Mouse (Mus musculus) spleen, embryonic (tissue): ENCODE measurements around the gene Pard3b.

ENCODE experiments used
- CTCF ChIA-PET: fragments of 350-600 bp; sonication (Branson Sonifier 250); formaldehyde crosslinking; loops from one replicate; lab custom pipeline; 2022; lab: Charles Lee

Pard3b gene

DNA sequence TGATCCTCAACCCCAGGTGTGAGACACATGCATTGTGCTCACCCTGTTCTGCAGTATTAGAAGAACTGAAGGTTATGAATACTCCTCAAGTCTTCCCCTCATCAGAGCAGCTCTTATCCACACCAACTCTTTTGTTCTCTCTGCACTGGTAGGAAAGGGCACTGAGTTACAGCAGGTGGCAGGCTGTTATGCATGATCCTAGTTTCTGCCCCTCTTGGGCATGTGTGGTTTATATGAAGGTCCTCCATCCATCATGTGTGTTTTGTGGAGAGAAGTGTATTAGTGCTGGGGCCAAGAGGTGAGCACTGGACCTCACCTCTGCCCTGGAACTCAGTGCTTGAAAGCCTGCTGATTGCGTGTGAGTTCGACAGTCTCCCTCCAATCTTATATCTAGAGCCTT lies 994.3 kb downstream of the Pard3b start:
- CTCF ChIA-PET = no interaction called here

DNA sequence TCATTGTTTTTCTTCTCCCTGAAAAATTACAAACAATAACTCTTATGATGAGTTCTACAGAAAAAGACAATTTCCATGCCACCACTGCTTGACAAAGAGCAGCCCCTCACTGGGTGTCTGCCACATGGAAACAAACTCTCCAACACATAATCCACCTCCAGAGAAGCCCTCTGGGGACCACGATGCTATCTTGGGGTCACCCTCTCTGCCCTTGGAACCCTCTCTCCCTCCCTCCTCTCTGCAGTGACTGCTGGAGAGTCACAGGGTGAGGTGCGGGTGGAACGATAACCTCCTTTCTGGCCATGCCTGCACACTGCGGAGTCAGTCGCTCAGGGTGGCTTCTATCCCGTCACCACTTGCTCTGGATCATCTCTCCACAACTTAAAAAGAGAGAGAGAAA lies 996.6 kb downstream of the Pard3b start:
- CTCF ChIA-PET = no interaction called here

DNA sequence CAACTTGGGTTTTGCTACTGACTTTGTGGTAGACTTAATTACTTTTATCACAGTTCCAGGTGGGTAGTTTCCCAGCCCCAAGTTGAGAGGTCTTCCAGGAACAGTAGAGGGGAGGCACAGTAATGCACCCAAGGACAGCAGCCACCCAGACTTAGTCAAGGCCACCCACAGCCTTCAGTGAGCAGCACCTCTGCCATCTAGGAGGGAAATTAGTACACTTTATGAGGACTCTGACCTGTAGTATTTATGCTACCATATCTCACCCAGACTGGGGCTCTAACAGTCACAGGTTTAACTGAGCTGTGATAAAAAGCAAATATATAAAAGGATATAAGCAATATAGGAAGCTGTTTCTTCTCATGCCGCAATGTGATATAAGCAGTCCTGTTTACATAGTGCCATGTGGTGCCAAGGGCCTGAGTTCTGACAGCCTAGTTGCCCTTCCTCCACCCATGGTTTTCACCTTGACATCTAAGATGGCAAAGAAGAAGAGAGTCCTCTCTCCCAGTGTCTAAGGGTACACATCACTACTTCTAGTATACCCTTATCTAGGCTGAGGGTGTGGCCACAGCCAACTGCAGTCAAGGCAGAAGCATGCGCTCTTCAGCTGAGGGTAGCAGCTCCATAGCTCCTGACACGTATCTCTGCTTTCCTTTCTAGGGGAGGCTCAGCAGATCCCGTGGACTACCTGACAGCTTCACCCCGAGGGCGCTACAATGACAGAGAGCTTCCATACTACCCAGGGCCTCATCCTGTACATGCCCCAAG lies 998.5 kb downstream of the Pard3b start:
- CTCF ChIA-PET = no interaction called here

DNA sequence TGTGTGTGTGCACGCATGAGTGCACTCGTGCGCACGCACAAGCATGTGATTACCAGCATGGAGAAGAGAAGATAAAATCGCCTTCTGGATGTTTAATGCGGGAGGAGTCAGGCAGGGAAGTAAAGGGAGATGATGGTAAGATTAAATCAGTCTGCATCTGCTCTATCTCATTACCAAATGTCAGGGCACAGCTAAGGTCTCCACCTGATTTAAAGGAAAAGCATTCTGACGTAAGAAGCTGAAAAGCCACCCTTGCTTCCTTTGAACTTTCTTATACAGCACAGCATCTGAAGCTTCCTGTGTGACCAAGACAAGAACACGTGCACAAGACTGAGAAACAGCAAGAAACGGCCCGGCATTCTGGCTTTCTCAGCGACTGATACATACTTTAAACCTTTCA lies 1000.4 kb downstream of the Pard3b start:
- CTCF ChIA-PET = no interaction called here

DNA sequence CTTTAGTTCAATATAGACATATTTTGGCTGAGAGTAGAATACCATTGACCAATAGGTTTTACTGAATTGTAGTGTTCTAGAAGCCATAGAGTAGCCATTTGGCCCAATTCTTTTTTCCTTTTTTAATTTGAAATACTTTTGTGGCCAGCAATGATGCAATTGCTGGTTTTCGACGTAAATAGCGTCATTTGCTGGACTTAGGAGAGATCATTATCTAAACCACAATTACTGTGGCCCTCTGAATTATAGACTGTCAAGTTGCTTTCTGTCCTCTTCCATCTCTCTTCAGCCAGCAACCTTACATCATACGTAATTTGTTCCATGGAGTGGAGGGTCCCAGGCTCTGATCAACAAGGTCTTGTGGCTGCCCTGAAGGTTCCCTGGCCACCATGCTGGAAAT lies 1000.8 kb downstream of the Pard3b start:
- CTCF ChIA-PET = no interaction called here

DNA sequence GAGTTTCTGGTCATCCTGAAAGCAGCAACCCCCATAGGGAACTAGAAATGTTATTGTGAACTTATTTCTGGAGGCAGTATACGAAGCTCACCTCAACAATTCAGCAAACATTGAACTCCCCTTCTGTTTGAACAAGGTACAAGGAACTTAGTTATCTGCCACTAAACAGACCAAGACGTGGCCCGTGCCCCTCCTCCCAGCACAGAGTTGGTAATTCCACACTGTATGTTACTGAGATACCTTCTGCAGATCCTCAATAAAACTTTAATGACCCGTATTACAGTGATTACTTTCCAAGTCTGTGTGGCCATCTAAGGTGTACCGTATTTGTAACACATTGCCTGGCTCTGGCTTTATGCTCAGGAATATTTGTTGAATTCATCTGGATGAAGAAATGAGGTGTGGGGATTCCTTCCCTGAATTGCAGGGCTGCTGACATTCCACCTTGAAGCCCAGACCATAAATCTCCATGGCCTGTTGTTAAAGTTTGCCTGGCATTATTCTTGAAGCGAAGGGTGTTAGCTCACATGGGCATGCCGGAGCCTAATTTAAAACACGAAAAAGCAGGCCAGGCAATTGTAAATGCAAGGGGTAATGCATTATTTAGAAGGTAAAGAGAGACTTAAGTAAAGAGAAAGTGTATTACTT lies 1006.1 kb downstream of the Pard3b start:
- CTCF ChIA-PET = no interaction called here

DNA sequence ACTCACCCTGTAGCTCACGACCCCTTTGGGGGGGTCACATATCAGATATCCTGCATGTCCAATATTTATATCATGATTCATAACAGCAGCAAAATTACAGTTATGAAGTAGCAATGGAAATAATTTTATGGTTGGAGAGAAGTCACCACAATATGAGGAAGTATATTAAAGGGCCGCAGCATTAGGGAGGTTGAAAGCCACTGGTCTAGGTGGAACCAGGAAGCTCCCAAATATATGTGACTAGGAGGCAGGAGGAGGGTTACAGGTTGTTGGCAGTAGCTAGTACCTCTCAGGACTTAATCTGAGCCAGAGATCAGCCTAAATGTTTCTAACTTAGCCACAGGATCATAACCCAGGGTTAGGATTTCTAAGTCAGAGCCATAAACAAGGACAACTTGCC lies 1008.2 kb downstream of the Pard3b start:
- CTCF ChIA-PET = no interaction called here

DNA sequence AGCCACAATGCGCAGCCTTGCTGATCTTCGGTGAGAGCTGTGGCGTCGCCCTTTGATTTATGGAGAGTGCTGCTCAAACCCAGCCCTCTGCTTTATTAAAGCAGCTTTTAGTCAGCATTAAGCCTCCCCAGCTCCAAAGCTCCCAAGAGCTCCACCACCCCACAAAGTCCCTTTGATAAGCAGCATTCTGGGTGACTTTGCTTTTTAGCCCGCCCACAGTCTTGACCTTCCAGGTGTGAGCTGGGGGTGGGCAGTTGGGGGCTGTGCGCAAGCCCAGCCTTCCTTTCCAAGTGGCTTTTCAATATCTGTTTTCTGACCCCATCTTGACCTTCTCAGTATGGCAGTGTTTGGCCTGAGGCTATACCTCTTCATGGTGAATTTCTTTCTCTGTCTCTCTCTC lies 1009.5 kb downstream of the Pard3b start:
- CTCF ChIA-PET = no interaction called here

DNA sequence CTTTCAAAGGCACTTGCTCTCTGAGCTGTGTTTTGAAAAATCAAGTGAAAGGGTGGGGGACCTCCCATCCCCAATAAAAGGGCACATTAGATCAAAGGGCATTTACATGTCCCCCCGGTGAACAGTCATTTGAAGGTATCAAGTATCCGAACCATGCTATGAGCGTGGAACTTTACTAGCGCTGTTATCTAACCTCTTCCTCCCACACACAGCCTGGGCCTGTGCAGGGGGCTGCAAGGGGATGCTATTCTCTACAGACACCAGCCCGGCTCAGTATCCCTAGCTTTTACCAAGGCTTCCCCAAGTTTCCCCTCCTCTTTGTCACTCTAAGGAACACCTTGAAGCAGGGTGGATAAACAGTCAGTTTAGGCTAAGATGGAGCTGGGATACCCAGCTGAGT lies 1010.0 kb downstream of the Pard3b start:
- CTCF ChIA-PET = no interaction called here

DNA sequence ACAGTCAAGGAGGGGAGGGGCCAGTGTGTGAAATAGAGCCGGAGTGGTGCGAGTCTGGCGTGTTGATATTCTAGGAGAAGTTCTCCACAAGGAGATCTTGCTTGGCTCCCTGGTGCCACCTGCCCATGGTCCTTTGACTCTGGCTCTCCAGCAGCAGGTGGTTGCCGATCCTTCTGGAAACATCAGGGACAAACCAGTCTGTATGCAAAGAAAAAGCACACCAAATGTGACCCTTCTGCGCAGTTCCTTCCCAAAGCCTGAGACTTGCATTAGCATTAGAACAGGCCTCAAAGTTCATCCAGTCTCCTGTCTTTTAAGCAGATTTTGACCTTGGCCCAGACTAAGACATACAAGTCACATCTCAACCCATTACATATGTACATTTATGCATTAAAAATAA lies 1011.9 kb downstream of the Pard3b start:
- CTCF ChIA-PET = no interaction called here

DNA sequence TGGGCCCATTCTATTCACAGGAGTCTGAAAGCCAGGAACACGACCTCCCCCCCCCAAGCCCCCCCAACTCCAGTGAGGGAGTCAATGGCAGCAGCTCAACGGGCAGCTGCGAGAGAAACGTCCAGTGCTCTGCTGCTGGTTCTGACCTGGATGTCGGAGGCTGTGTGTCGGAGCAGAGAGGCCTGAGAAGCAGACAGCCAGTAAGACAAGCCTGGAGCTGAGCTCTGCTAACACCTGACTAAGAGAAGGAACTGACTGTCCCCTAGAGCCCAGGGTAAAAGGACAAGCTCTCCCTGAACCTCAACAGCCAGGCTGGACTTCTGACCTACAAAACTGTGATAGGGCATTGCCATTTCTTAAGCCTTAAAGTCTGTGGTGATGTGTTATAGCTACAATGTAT lies 1015.8 kb downstream of the Pard3b start:
- CTCF ChIA-PET = interaction anchor here (0.6 kb wide), 1 partner anchor 941 kb away, joined by 5 read pairs; no protein-coding TSS in a partner anchor

DNA sequence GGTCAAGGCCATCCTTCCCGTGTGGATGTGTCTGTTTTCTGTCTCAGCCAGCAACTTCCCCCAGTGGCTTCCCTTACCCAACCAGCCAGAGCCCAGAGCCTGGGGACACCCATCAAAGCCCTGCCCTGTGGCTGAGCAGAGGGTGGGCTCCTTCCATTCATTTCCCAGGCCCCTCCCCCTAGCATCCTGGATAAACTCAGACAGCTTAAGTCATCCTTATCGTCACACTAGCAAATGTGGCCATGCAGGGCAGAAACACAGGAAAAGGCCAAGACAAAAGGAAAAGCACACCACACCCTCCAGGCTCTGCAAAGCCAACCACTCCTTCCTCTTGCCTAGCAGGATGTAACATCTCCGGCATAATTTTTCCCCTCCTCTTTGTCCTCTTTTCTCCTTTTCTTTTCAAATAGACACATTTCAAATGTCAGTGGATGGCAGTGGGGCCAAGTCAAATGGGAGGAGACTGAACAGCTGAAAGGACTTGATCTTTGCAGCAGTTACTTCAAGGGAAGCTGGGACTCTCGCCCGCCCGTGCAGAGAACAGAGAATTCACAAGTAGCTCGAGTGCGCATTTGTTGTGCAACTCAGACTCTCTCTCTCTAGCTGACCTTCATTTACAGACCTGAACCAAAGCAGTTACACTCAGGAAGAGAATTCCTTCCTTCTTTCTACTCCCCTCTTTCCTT lies 1026.5 kb downstream of the Pard3b start:
- CTCF ChIA-PET = no interaction called here

DNA sequence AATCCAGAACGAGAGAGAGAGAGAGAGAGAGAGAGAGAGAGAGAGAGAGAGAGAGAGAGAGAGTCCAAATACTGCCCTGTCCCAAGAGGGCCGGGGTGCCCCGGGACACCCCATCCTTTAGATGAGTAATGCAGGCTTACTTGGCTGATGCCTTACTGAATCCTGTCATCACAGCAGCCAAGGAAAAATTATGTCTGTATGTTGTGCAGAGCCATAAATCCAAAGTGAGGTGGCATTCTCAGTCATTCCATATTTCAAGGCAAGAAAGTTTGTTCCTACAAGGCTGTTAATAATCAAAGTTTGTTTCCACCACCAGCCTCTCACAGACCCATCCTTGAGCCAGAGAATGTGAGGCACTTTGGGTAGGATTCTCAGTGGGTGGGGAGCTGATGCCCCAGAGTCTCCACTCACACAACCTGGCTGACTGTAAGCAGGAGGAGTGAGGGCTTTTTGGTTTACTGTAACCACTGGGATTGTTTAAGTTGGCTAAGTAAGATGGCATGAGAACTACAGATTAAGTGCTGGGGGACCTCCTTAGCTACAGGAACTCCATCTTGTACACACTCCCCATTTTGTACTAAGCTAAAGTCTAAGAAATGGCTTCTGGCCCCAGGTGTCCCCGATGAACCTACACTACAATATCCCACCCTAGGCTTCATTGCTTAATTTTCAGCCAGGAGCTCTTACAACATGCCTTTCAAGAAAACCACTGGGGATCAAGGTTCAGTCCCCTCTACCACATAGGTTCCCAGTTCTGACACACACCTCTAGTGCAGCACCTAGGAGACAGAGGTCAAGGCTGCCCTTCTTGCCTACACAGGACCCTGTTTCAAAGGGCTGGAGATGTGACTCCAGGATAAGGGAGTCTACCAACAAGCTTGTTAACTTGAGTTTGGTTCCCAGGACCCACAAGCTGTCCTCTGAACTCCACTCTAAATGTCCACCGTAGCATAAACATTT lies 1027.4 kb downstream of the Pard3b start:
- CTCF ChIA-PET = no interaction called here

DNA sequence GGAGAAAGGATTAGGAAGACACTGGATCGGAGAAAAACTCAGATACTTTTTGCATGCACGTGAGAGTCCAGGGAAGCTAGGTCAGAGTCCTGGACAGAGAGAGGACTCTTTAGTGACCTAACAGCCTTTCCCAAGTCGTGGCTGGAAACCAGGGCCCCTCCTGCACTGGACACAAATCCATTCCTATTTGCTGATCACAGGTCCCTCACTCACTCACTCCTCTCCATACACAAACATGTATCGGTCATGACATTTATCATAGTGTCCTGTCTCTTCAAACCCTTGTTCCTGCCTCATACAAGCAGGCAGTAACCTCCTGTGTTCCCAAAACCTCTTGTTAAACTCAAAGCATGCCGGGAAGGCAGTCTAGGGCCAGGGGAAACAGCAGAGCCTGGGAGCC lies 1028.2 kb downstream of the Pard3b start:
- CTCF ChIA-PET = no interaction called here

DNA sequence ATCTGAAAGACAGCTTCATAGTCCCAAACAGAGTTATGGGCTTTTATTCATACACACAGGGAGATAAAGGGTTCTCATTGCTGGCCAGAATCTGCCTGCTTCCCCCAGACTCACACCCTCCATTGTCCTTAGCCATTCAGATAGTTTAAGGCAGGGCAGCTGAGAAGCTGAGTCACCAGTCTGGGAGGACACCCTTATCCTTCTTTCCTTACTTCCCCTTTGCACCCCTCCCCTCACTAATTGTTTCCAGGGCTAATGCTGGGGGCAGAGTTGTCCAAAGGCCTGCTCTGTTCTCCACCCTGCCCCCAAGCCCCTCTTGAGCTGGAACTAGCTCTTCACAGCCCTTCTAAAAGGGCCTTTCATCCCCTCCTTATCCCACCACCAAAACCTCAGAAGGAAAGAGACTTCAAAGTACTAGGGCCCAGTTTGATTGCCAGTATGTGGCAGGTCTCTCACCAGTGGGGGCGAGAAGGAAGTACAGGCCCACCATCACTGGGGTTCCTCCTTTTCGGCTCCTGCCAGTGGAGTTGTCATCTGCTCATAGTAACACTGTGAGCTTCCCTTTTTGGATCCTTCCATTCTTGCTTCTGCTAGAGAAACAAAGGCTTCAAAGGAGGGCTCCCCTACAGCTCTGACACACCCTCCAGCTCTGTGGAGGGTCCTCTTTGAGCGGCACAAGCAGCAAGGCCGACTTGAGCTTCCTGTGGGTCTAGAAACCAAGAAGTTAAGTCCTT lies 1040.2 kb downstream of the Pard3b start:
- CTCF ChIA-PET = no interaction called here

DNA sequence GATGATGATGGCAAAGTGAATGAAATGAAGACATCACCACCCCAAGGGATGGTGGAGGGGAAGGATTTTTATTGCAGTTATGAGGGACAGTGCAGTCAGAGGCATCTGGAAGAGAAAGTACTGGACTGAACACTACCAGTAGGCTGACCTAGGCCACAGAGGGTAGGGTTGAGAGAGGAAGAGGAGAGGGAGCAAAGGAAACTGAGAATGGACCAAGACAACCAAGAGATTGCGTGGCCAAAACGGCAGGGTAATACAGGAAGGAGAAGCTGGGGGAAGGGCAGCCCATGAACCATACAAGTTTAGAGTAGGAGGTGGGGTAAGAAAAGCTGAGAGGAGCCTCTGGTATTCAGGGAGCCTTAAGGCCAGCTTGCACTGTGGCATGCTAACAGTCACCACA lies 1040.8 kb downstream of the Pard3b start:
- CTCF ChIA-PET = no interaction called here

DNA sequence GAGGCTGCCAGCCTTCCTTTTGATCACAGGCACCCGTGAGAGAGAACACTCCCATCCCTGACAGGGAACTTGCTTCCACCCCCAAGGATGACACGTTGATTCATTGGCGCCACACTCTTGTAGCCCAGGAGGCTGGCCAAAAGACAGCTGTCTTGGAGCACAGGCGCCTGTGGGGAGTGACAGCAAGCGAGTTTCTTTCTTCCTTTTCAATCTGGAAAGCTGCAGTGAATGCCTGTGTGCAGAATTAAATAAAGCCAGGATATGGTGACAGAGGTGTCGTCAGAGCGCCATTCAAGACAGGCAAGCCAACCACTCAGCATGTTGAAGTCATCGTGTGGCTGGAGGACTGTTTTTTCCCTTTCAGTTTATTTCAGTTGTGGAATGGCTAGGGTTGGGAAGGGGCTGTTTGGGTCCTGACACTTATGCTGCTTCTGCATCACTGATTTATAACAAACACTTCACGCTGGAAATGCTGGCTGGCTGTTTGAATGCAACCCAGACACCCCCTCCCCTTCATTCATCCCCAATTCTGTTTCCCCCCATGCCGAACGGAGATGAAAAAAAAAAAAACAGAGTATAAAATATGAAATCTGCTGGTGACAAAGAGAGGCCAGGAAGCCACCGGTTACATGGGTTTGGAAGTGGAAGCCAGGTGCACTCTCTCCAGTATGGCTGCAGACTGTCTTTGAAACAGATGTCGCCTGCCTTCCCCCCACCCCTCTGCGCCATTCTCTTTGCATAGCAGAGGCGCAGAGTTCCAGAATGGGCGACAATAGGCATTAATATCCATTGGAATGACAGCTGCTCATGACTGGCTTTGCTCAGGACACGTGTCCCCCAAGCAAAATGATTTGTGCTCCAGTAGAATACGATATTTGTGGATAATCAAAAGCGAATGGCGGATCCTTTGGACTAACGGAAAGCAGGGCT lies 1044.1 kb downstream of the Pard3b start:
- CTCF ChIA-PET = no interaction called here

DNA sequence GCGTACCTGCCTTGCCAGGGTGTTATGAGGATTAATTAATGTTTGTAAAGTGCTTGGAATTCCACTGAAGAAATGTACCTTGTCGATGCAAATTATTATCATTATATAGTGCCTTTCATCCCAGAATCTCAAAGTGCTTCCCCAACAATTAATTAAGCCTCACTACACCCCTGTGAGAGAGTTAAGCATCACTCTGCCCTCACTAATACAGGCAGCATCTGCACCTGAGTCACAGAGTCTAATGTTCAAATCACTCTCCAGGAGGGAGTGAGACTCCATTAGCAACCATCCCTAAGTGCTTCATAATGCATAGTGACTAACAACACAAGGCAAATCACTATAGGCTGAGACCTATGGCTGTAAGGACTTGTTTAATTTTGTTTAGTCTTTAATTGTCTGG lies 1044.9 kb downstream of the Pard3b start:
- CTCF ChIA-PET = no interaction called here

DNA sequence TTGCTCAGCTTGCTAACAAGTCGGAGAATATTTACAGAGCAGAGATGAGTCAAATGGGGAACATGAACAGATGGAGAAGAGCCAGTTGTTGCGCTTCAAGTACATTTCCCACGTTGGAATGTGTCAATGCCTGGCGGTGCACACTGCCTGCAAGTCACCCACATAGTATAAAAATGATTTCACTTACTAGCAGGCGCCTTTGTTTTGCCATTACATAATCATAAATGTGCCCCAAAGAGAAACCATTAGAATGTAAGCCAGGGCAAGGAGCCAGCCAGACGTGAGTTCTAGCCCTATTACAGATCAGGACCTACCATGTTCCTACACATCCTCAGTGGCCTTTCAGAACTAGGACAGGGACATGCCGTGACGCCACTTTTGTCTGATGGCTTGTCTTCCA lies 1048.9 kb downstream of the Pard3b start:
- CTCF ChIA-PET = interaction anchor here (0.6 kb wide), 1 partner anchor 9 kb away, joined by 3 read pairs; no protein-coding TSS in a partner anchor

DNA sequence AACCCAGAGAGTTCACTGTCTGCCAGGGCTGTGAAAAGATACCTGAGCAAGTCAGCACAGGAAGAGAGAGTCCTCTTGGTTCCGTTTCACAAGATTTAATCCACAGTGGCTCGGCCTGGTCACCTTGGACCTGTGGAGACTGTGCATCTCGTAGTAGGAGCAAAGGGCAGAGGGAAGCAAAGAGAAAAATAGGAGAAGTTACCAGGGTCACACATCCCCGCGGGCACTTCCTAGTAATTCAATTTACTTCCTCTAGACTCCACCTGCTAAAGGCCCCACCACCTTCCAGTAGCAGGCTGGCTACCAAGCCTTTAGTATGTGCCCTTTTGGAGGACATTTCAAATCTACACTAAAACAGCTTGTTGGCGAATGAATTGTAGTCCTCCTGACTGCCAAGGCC lies 1052.6 kb downstream of the Pard3b start:
- CTCF ChIA-PET = no interaction called here
